Comparison of ENCODE assay signal across 8 mouse cellular contexts in the genomic region with DNA sequence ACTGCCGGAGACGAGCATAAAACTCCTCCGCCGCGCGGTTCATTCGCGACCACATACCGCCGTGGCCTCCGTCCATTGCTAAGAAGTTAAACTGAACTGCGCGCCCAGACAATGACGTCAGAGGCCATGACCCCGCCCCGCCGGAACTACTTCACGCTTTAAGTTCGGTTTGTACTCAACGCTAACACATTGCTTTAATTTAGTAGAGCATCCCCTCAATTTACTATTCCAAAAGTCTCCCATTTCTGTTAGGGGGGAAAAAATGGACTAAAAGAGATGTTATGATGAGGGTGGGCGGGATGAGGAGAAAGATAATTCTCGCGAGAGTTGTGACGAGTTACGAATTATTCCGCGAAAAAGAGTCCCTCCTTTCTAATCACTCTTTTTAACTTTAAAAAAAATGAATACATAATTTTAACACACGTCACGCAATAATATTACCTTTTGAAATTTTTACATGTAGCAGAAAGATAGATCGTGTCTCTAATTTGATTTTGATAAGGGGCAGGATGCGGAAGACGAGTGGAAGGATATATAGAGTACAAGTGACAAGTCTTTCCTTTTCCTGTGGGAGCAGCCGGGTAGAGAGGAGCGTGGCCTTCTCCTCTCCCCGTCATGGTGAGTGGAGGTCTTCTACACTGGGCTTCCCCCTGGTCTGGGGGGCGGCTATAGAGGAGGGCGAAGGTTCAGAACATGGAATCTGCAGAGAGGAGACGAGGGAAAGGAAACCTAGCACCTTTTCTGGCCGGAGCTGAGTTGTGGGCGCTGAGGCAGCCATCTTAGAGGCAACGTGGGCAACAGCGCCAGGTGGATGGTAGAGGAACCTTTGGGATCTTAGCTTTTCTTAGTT. TPM values are rescaled to one million over a fixed set of nuclear protein-coding genes. Genes with fewer than 3 reads are reported as not detected.
DNase-seq lines count a peak whose midpoint lies in the region; ATAC-seq and TF ChIP-seq lines count a peak whose summit lies in the region.

Zwilch (minus strand) TSS at position 289 of the 850 bp plus-strand sequence.
Rpl4 (plus strand) TSS at position 560 of the 850 bp plus-strand sequence.

- H3K36me3 ChIP-seq in heart, embryonic 10.5 days, result peaks cover 41% of the 10 kb centered on the region
- peaks cover 39% of the 10 kb centered on the region for H3K36me3 ChIP-seq in kidney, embryonic 15.5 days

- no peak for TF ChIP-seq POLR2A in bone marrow macrophage, adult 2 months (IDR thresholded peaks at IDR 0.05; ENCODE audit: borderline replicate concordance, low read depth, low read length)
- TF ChIP-seq POLR2A in embryonic fibroblast, embryonic 13.5 days (IDR thresholded peaks at IDR 0.05; ENCODE audit: low read depth, low read length), result peak; percentile 97

- ATAC-seq in kidney, embryonic 15.5 days (replicated peaks; ENCODE audit: low FRiP score), result peak; percentile 90
- peak; percentile 87 for ATAC-seq in monocyte, adult 5-6 weeks (replicated peaks; ENCODE audit: insufficient number of reproducible peaks, low FRiP score, low TSS enrichment, poor library complexity, severe bottlenecking)

- H3K4me3 ChIP-seq in bone marrow macrophage, adult 2 months (ENCODE audit: insufficient read depth, low read length), result peak within 1 kb of the TSS; percentile 71
- H3K4me3 ChIP-seq in embryonic fibroblast, embryonic 13.5 days (ENCODE audit: insufficient read depth, low read length), result peak within 1 kb of the TSS; percentile 93
- peak within 1 kb of the TSS; percentile 88 for H3K4me3 ChIP-seq in heart, embryonic 10.5 days
- H3K4me3 ChIP-seq in kidney, embryonic 15.5 days (replicated peaks), result peak within 1 kb of the TSS; percentile 96

- no peaks in the 10 kb centered on the region for H3K27me3 ChIP-seq in heart, embryonic 10.5 days (ENCODE audit: insufficient read depth, poor library complexity, severe bottlenecking)
- no peaks in the 10 kb centered on the region for H3K27me3 ChIP-seq in kidney, embryonic 15.5 days

- H3K4me1 ChIP-seq in bone marrow macrophage, adult 2 months (ENCODE audit: control insufficient read depth, insufficient read depth, low read length), result peaks cover 2% of the 10 kb centered on the region
- peaks cover 2% of the 10 kb centered on the region; the same call in 1 of the 2 replicates for H3K4me1 ChIP-seq in embryonic fibroblast, embryonic 13.5 days (ENCODE audit: control insufficient read depth, insufficient read depth, low read length)
- H3K4me1 ChIP-seq in heart, embryonic 10.5 days, result peaks cover 12% of the 10 kb centered on the region; the same call in 1 of the 2 replicates
- peaks cover 33% of the 10 kb centered on the region for H3K4me1 ChIP-seq in kidney, embryonic 15.5 days

- no peak for TF ChIP-seq CTCF in bone marrow macrophage, adult 2 months (IDR thresholded peaks at IDR 0.05; ENCODE audit: low read depth, low read length)
- no peak for TF ChIP-seq CTCF in embryonic fibroblast, embryonic 13.5 days (IDR thresholded peaks at IDR 0.05; ENCODE audit: borderline replicate concordance, insufficient read depth, low read length)

- peak within 1 kb of the TSS; percentile 87 for H3K27ac ChIP-seq in bone marrow macrophage, adult 2 months (ENCODE audit: insufficient read depth, low read depth, low read length)
- peak within 1 kb of the TSS; percentile 99 for H3K27ac ChIP-seq in embryonic fibroblast, embryonic 13.5 days (ENCODE audit: insufficient read depth, low read length)
- peak within 1 kb of the TSS; percentile 97 for H3K27ac ChIP-seq in heart, embryonic 10.5 days
- H3K27ac ChIP-seq in kidney, embryonic 15.5 days, result peak within 1 kb of the TSS; percentile 99

- peak within 1 kb of the TSS; percentile 92 for H3K9ac ChIP-seq in kidney, embryonic 15.5 days

- DNase-seq in A20 (ENCODE audit: low read depth, low spot score) (peak; percentile 94), liver (peak; percentile 86)
- peak; percentile 86 for DNase-seq in heart, embryonic 10.5 days (ENCODE audit: low spot score)
- DNase-seq in spleen, postnatal 4 days (ENCODE audit: low spot score in 2 of 2), result peak; percentile 81 to 91

- peak within 1 kb of the TSS; percentile 73 for H3K4me2 ChIP-seq in kidney, embryonic 15.5 days

- no peaks in the 10 kb centered on the region for H3K9me3 ChIP-seq in heart, embryonic 10.5 days
- no peaks in the 10 kb centered on the region for H3K9me3 ChIP-seq in kidney, embryonic 15.5 days (replicated peaks)

- under 1% methylated on average over 42 of the region's 42 CpGs for WGBS in heart, embryonic 10.5 days
- WGBS in kidney, embryonic 15.5 days, result under 1% methylated on average over 42 of the region's 42 CpGs

RNA-seq across cellular contexts. Expression of gene Zwilch, which starts in this region (rescaled TPM):
- polyA plus RNA-seq in bone marrow macrophage, adult 2 months (2012; ENCODE audit: insufficient read depth, insufficient read length, missing spikeins), result 16.9 and 22.3 TPM in 2 replicates
- polyA plus RNA-seq in embryonic fibroblast, embryonic 13.5 days (2011; ENCODE audit: insufficient read length, low read depth, missing spikeins), result 26.9 and 39.7 TPM in 2 replicates
- polyA plus RNA-seq in heart, embryonic 10.5 days (2016; fragmentation: Nextera tagmentation; extraction: Ambion mirVana), result 28.1 and 31.6 TPM in 2 replicates
- 26.3 and 29.1 TPM in 2 replicates for polyA plus RNA-seq in kidney, embryonic 15.5 days (2015; fragmentation: Nextera tagmentation; extraction: Ambion mirVana)
- 3.4 to 10.1 TPM (median 7.4 TPM) in 3 replicates for total RNA-seq in monocyte, adult 5-6 weeks (2017)

RNA-seq across cellular contexts. Expression of gene Rpl4, which starts in this region (rescaled TPM):
- polyA plus RNA-seq in bone marrow macrophage, adult 2 months (2012; ENCODE audit: insufficient read depth, insufficient read length, missing spikeins), result 1,013 and 1,015 TPM in 2 replicates
- 1,951 and 2,046 TPM in 2 replicates for polyA plus RNA-seq in embryonic fibroblast, embryonic 13.5 days (2011; ENCODE audit: insufficient read length, low read depth, missing spikeins)
- 998 and 1,151 TPM in 2 replicates for polyA plus RNA-seq in heart, embryonic 10.5 days (2016; fragmentation: Nextera tagmentation; extraction: Ambion mirVana)
- polyA plus RNA-seq in kidney, embryonic 15.5 days (2015; fragmentation: Nextera tagmentation; extraction: Ambion mirVana), result 1,178 and 1,188 TPM in 2 replicates
- total RNA-seq in monocyte, adult 5-6 weeks (2017), result 1,464 to 1,635 TPM (median 1,516 TPM) in 3 replicates

Comparison
In these comparisons a context has a peak if more than half of its experiments do, and no peak if none do; other contexts are left out.
1. Peak in every context shown above with its lines: DNase-seq, ATAC-seq, H3K4me3 ChIP-seq and H3K27ac ChIP-seq.